Mouse (Mus musculus): ENCODE data around the gene Cep83.
"Not testable (repeated sequence)": the region's sequence is repeated elsewhere in the genome, so short reads cannot be mapped to it uniquely, and the experiment has no call there.

Cep83 gene

GRCm38 (mm10) chr10:94688420-94689175, at the start of gene Cep83:
Cep83 (plus strand) TSS chr10:94688654.
- DNase-seq (ENCODE audit: low read depth, low spot score), result peak; percentile 96

GRCm38 (mm10) chr10:94639281-94639680, 49.2 kb upstream of the Cep83 start:
- DNase-seq (ENCODE audit: low read depth, low spot score), result no peak

- no peak for DNase-seq (ENCODE audit: low read depth, low spot score)
Observed at GRCm38 (mm10) chr10:94640067-94640466, 48.4 kb upstream of the Cep83 start.

GRCm38 (mm10) chr10:94664036-94664435, 24.4 kb upstream of the Cep83 start:
- no peak for DNase-seq (ENCODE audit: low read depth, low spot score)

- no peak for DNase-seq (ENCODE audit: low read depth, low spot score)
Observed at GRCm38 (mm10) chr10:94664455-94664854, 24.0 kb upstream of the Cep83 start.

- no peak for DNase-seq (ENCODE audit: low read depth, low spot score)
Observed at GRCm38 (mm10) chr10:94668147-94668546, 20.3 kb upstream of the Cep83 start.

GRCm38 (mm10) chr10:94687801-94688419, 544 bp upstream of the Cep83 start:
- peak; percentile 71 for DNase-seq (ENCODE audit: low read depth, low spot score)

- DNase-seq (ENCODE audit: low read depth, low spot score), result peak; percentile 17
Observed at GRCm38 (mm10) chr10:94689176-94689510, 689 bp downstream of the Cep83 start.

GRCm38 (mm10) chr10:94690376-94690775, 1.9 kb downstream of the Cep83 start:
- no peak for DNase-seq (ENCODE audit: low read depth, low spot score)

GRCm38 (mm10) chr10:94692163-94692562, 3.7 kb downstream of the Cep83 start:
- DNase-seq (ENCODE audit: low read depth, low spot score), result no peak

GRCm38 (mm10) chr10:94705643-94706258, 17.3 kb downstream of the Cep83 start:
- DNase-seq (ENCODE audit: low read depth, low spot score), result peak; percentile 63

GRCm38 (mm10) chr10:94706695-94707094, 18.2 kb downstream of the Cep83 start:
- DNase-seq (ENCODE audit: low read depth, low spot score), result no peak

GRCm38 (mm10) chr10:94709622-94710319, 21.3 kb downstream of the Cep83 start:
- DNase-seq (ENCODE audit: low read depth, low spot score), result no peak

GRCm38 (mm10) chr10:94710320-94710695, 21.9 kb downstream of the Cep83 start:
- DNase-seq (ENCODE audit: low read depth, low spot score), result no peak

- DNase-seq (ENCODE audit: low read depth, low spot score), result no peak
Observed at GRCm38 (mm10) chr10:94720300-94720699, 31.8 kb downstream of the Cep83 start.

- DNase-seq (ENCODE audit: low read depth, low spot score), result not testable (repeated sequence)
Observed at GRCm38 (mm10) chr10:94728053-94728452, 39.6 kb downstream of the Cep83 start.

GRCm38 (mm10) chr10:94730445-94730844, 42.0 kb downstream of the Cep83 start:
- no peak for DNase-seq (ENCODE audit: low read depth, low spot score)

- no peak for DNase-seq (ENCODE audit: low read depth, low spot score)
Observed at GRCm38 (mm10) chr10:94734829-94735228, 46.4 kb downstream of the Cep83 start.

- DNase-seq (ENCODE audit: low read depth, low spot score), result no peak
Observed at GRCm38 (mm10) chr10:94740221-94740620, 51.8 kb downstream of the Cep83 start.

GRCm38 (mm10) chr10:94741459-94741858, 53.0 kb downstream of the Cep83 start:
- DNase-seq (ENCODE audit: low read depth, low spot score), result no peak

GRCm38 (mm10) chr10:94747011-94747410, 58.6 kb downstream of the Cep83 start:
- peak; percentile 12 for DNase-seq (ENCODE audit: low read depth, low spot score)

- DNase-seq (ENCODE audit: low read depth, low spot score), result peak; percentile 82
Observed at GRCm38 (mm10) chr10:94771496-94771895, 83.0 kb downstream of the Cep83 start.

Measured in brain, adult 2 months (tissue).